Mouse (Mus musculus) CH12.LX (cell line): Measurements from ENCODE around the gene 1700020L24Rik.

Experiments used
- ETS1 ChIP-seq: conservative IDR thresholded peaks from 2 replicates; pipeline ENCODE4 v1.6.1; 2012; ENCODE audit warnings: low read depth, mild to moderate bottlenecking, inconsistent platforms, low read length, improper control_type of control experiment, moderate library complexity
- GABPA ChIP-seq: IDR thresholded peaks from 2 replicates; pipeline ENCODE4 v1.6.1; 2012; ENCODE audit warnings: low read depth, low read length, improper control_type of control experiment, inconsistent platforms; ENCODE audit not compliant: insufficient replicate concordance
- MXI1 ChIP-seq: IDR thresholded peaks from 2 replicates; pipeline ENCODE4 v1.6.1; 2011; ENCODE audit warnings: mild to moderate bottlenecking, low read depth, low read length, improper control_type of control experiment
- POLR2A ChIP-seq: IDR thresholded peaks from 2 replicates; pipeline ENCODE4 v1.6.1; 2011; ENCODE audit warnings: low read depth, mild to moderate bottlenecking, improper control_type of control experiment, low read length
- POLR2AphosphoS2 ChIP-seq: IDR thresholded peaks from 2 replicates; pipeline ENCODE4 v1.6.1; 2011; ENCODE audit warnings: low read depth, low read length, improper control_type of control experiment

GRCm38 (mm10) chr11:83467120-83467652, 29.7 kb downstream of the 1700020L24Rik start:
- TF ChIP-seq MXI1: no peak
- no peak for TF ChIP-seq GABPA
- TF ChIP-seq POLR2AphosphoS2: no peak
- TF ChIP-seq POLR2A: no peak
- TF ChIP-seq ETS1: no peak
